Mouse (Mus musculus) stomach, postnatal 0 days (tissue): ENCODE data around the gene Hoxb9. TPM values are rescaled to one million over a fixed set of nuclear protein-coding genes. Genes with fewer than 3 reads are reported as not detected.

Experiments
- ATAC-seq: fragments of 200-750 bp; cut with Nextera tagmentation; 2 replicates; pipeline ENCODE4 v1.8.0; 2017; ENCODE audit not compliant: low FRiP score, low TSS enrichment
- DNase-seq: peaks from one replicate; pipeline ENCODE4 v3.0.0-alpha.2; 2016; ENCODE audit warnings: low spot score
- H3K27ac ChIP-seq: fragments of 300-500 bp; sonication (generic); replicated peaks from 2 replicates; pipeline ENCODE4 v1.5.1; 2014; ENCODE audit warnings: mild to moderate bottlenecking, control low read depth
- H3K27me3 ChIP-seq: fragments of 300-500 bp; sonication (generic); 2 replicates; pipeline ENCODE4 v1.6.1; 2014; ENCODE audit warnings: low read length; ENCODE audit not compliant: control insufficient read depth, insufficient read depth
- H3K36me3 ChIP-seq: fragments of 300-500 bp; sonication (generic); 2 replicates; pipeline ENCODE4 v1.6.1; 2014; ENCODE audit warnings: low read length, mixed read lengths; ENCODE audit not compliant: control insufficient read depth, insufficient read depth
- H3K4me1 ChIP-seq: fragments of 300-500 bp; sonication (generic); replicated peaks from 2 replicates; pipeline ENCODE4 v1.6.1; 2014; ENCODE audit warnings: antibody characterized with exemption; ENCODE audit not compliant: control insufficient read depth, insufficient read depth
- H3K4me2 ChIP-seq: fragments of 300-500 bp; sonication (generic); replicated peaks from 2 replicates; pipeline ENCODE4 v1.6.1; 2014; ENCODE audit warnings: low read depth, mild to moderate bottlenecking, control low read depth, moderate library complexity
- H3K4me3 ChIP-seq: fragments of 300-500 bp; sonication (generic); 2 replicates; pipeline ENCODE4 v1.5.1; 2014; ENCODE audit warnings: low read depth, low read length, control low read depth
- H3K9ac ChIP-seq: fragments of 300-500 bp; sonication (generic); 2 replicates; pipeline ENCODE4 v1.6.1; 2014; ENCODE audit warnings: mild to moderate bottlenecking, low read length, control low read depth, mixed read lengths
- H3K9me3 ChIP-seq: fragments of 300-500 bp; sonication (generic); 2 replicates; pipeline ENCODE4 v1.6.1; 2016; ENCODE audit warnings: low read length; ENCODE audit not compliant: control insufficient read depth
- CTCF ChIP-seq: IDR thresholded peaks from 2 replicates; pipeline ENCODE4 v1.5.1; 2016; ENCODE audit warnings: antibody characterized with exemption, low read depth, mild to moderate bottlenecking, moderate library complexity
- EP300 ChIP-seq: optimal IDR thresholded peaks from 2 replicates; pipeline ENCODE3; 2016; ENCODE audit warnings: antibody characterized with exemption
- WGBS: fragments of 180-500 bp; shearing (Covaris S2); extraction: QIAGEN DNeasy Blood & Tissue Kit; methylation state at CpG from one replicate; pipeline ENCODE4 v1.1.7; 2014; 5-methylcytosine and 5-hydroxymethylcytosine counted together
- polyA plus RNA-seq: library from polyadenylated mRNA; unstranded; fragments of >200 nt; fragmentation: Nextera tagmentation; extraction: Ambion mirVana; gene quantifications from 2 replicates; pipeline ENCODE4 v1.2.1, GENCODE M21; 2015

Hoxb9 gene
- polyA plus RNA-seq, 1 experiment from 2014 or later: 0.06 TPM

GRCm38 (mm10) chr11:96311097-96311496 lies 39.8 kb downstream of the Hoxb9 start:
- Histone ChIP-seq H3K9ac (peak overlapping the region; percentile 54), H3K4me3 (peak overlapping the region; percentile 31), H3K9me3 (no peaks in the 10 kb centered on the region), H3K27ac (peak overlapping the region; percentile 53), H3K4me1 (no peaks in the 10 kb centered on the region), H3K4me2 (peak overlapping the region; percentile 72), H3K36me3 (no peaks in the 10 kb centered on the region), H3K27me3 (peaks cover 6% of the 10 kb centered on the region; the same call in 1 of the 2 replicates)
- no peak for DNase-seq
- WGBS: 9% methylated on average over 6 of the region's 6 CpGs
- TF ChIP-seq CTCF (no peak), EP300 (no peak)
- ATAC-seq: no peak

GRCm38 (mm10) chr11:96311520-96312417 lies 40.5 kb downstream of the Hoxb9 start:
- peaks cover 6% of the 10 kb centered on the region; the same call in 1 of the 2 replicates for H3K27me3 ChIP-seq
- no peaks in the 10 kb centered on the region for H3K9me3 ChIP-seq
- peak overlapping the region; percentile 31 for H3K4me3 ChIP-seq
- peak overlapping the region; percentile 54 for H3K9ac ChIP-seq
- ATAC-seq: peak; percentile 84; the same call in 1 of the 2 replicates
- peak; percentile 65 for DNase-seq
- no peaks in the 10 kb centered on the region for H3K4me1 ChIP-seq
- TF ChIP-seq EP300 (no peak), CTCF (peak; percentile 83)
- peak overlapping the region; percentile 72 for H3K4me2 ChIP-seq
- no peaks in the 10 kb centered on the region for H3K36me3 ChIP-seq
- WGBS: 3% methylated on average over 31 of the region's 31 CpGs
- peak overlapping the region; percentile 53 for H3K27ac ChIP-seq

DNA sequence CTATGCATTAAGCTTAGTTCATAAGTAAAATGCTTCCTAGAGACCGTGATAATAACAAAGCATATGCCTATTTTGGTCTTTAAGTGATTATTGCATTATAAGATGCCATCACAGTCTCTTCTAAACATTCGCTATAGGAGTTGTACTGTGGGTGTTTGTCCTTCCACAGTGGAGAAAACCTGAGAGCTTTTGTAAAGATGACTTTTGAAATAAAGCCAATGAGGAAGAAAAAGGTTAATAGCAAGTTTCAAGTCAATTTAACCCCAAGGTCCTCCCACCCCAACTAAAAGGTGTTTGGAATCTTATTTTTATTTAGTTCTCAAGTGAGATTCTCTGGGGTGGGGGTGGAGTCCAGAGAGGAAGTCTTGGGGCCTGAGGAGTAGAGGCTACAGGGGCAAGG lies 41.9 kb downstream of the Hoxb9 start:
- no peaks in the 10 kb centered on the region for H3K36me3 ChIP-seq
- H3K9ac ChIP-seq: no peak overlapping the region
- no peak overlapping the region for H3K4me3 ChIP-seq
- H3K27ac ChIP-seq: no peak overlapping the region
- ATAC-seq (no peak), DNase-seq (no peak)
- H3K9me3 ChIP-seq: no peaks in the 10 kb centered on the region
- H3K4me1 ChIP-seq: no peaks in the 10 kb centered on the region
- H3K4me2 ChIP-seq: peak overlapping the region; percentile 73
- peaks cover 6% of the 10 kb centered on the region; the same call in 1 of the 2 replicates for H3K27me3 ChIP-seq
- no peak for TF ChIP-seq CTCF
- TF ChIP-seq EP300: no peak
- 43% methylated on average over 2 of the region's 2 CpGs for WGBS

DNA sequence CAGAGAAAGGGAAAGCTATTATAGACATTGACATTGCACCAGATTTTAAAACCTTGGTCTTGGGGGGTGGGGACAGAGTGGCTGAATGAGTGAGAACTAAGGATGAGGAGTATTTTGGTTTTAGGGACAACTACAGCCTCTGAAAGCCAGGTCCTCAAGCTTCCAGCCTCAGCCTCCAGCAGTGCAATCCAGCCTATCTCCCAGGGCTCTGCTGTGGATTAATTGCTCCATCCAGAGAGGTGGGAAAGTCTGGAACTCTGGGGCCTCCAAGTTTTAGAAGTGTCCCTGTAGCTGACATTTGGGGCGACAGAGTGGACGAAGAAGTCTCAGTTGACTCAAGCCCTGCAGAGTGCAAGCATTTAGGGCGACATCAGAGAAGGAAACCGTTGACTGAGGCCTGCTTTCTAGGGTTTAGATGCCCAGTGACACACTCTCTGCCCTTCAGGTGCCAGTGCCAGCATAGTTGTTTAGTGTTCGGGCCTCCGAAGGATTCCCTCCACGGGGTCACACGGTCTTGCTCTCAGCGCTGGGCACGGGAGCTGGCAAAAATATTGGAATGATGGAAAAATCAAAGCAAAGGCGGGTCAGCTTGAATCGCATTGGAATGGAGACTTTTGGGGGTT lies 42.7 kb downstream of the Hoxb9 start:
- no peaks in the 10 kb centered on the region for H3K36me3 ChIP-seq
- ATAC-seq (no peak), DNase-seq (no peak)
- peak overlapping the region; percentile 89 for H3K27ac ChIP-seq
- H3K4me2 ChIP-seq: peak overlapping the region; percentile 73
- WGBS: 17% methylated on average over 12 of the region's 12 CpGs
- H3K4me1 ChIP-seq: no peaks in the 10 kb centered on the region
- H3K9ac ChIP-seq: peak overlapping the region; percentile 70
- peak overlapping the region; percentile 43 for H3K4me3 ChIP-seq
- H3K9me3 ChIP-seq: no peaks in the 10 kb centered on the region
- TF ChIP-seq EP300: no peak
- TF ChIP-seq CTCF: no peak
- H3K27me3 ChIP-seq: peaks cover 6% of the 10 kb centered on the region; the same call in 1 of the 2 replicates

DNA sequence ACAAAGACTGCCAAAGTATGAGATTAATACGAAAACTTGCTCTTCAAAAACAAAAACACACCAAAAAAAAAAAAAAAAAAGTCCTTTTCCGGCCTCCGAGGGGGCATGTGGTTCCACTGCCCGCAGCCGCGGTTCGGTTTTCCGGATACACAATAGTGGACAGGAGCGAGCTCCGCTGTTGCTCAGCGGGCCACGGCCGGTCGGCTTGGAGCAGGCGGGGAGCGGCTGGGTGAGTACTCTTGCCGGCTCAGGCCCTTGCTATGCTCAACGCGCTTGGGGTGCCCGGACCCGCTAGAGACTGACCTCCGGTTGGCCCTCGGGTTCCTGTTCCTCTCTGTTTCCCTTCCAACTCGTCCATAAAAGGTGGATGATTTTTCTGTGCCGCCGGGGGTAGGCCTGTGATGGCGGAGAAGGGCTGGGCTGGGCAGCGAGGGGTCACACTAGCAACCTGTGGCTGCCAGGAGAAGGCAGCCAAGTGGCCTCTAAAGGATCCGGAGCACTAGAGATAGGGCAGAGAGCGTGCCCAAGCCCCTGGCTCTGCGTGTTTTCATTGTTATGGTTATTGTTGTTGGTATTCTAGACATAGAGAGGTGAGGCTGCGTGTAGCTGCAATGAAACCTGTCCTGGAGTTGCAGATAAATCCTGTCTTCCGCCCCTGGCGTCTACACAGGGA lies 43.5 kb downstream of the Hoxb9 start:
- H3K36me3 ChIP-seq: no peaks in the 10 kb centered on the region
- H3K27ac ChIP-seq: peak overlapping the region; percentile 89
- H3K4me2 ChIP-seq: peak overlapping the region; percentile 73
- H3K27me3 ChIP-seq: peaks cover 6% of the 10 kb centered on the region; the same call in 1 of the 2 replicates
- no peaks in the 10 kb centered on the region for H3K4me1 ChIP-seq
- DNase-seq (no peak), ATAC-seq (no peak)
- no peak for TF ChIP-seq EP300
- no peak for TF ChIP-seq CTCF
- peak overlapping the region; percentile 70 for H3K9ac ChIP-seq
- WGBS: 9% methylated on average over 34 of the region's 34 CpGs
- no peaks in the 10 kb centered on the region for H3K9me3 ChIP-seq
- peak overlapping the region; percentile 43 for H3K4me3 ChIP-seq
